Mouse (Mus musculus): ENCODE measurements at regions not wholly inside any gene's neighbourhood (a gene's known extent, or its start where the extent isn't known, plus 50 kb on each side); places are given as distances from the start of the nearest gene placed in this dataset.

- Histone ChIP-seq H3K4me2 (ENCODE audit: low read length) (no peak overlapping the region), H3K27ac (ENCODE audit: low read length) (no peak overlapping the region), H3K9me3 (ENCODE audit: control insufficient read depth, low read length) (no peaks in the 10 kb centered on the region), H3K36me3 (ENCODE audit: control insufficient read depth, insufficient read depth) (no peaks in the 10 kb centered on the region), H3K9ac (replicated peaks; ENCODE audit: low read depth, low read length) (no peak overlapping the region), H3K4me1 (replicated peaks; ENCODE audit: control insufficient read depth, insufficient read depth, low read length) (peaks cover 10% of the 10 kb centered on the region), H3K27me3 (replicated peaks; ENCODE audit: control insufficient read depth, insufficient read depth, low read length) (no peaks in the 10 kb centered on the region), H3K4me3 (replicated peaks; ENCODE audit: low read length) (no peak overlapping the region)
- no peak for ATAC-seq
- 96% methylated on average over 3 of the region's 3 CpGs for WGBS
These were observed 413.8 kb upstream of the Tmpo start for GRCm38 (mm10) chr10:91594891-91595290.

GRCm38 (mm10) chr10:91593378-91593777 lies 412.3 kb upstream of the Tmpo start:
- Histone ChIP-seq H3K36me3 (ENCODE audit: control insufficient read depth, insufficient read depth) (no peaks in the 10 kb centered on the region), H3K4me3 (replicated peaks; ENCODE audit: low read length) (no peak overlapping the region), H3K9me3 (ENCODE audit: control insufficient read depth, low read length) (no peaks in the 10 kb centered on the region), H3K27ac (ENCODE audit: low read length) (no peak overlapping the region), H3K4me2 (ENCODE audit: low read length) (no peak overlapping the region), H3K4me1 (replicated peaks; ENCODE audit: control insufficient read depth, insufficient read depth, low read length) (peaks cover 10% of the 10 kb centered on the region), H3K9ac (replicated peaks; ENCODE audit: low read depth, low read length) (no peak overlapping the region), H3K27me3 (replicated peaks; ENCODE audit: control insufficient read depth, insufficient read depth, low read length) (no peaks in the 10 kb centered on the region)
- 92% methylated on average over 2 of the region's 2 CpGs for WGBS
- ATAC-seq = no peak

GRCm38 (mm10) chr10:91591845-91592244 lies 410.7 kb upstream of the Tmpo start:
- Histone ChIP-seq H3K9me3 (ENCODE audit: control insufficient read depth, low read length) (no peaks in the 10 kb centered on the region), H3K36me3 (ENCODE audit: control insufficient read depth, insufficient read depth) (no peaks in the 10 kb centered on the region), H3K4me2 (ENCODE audit: low read length) (no peak overlapping the region), H3K27me3 (replicated peaks; ENCODE audit: control insufficient read depth, insufficient read depth, low read length) (no peaks in the 10 kb centered on the region), H3K9ac (replicated peaks; ENCODE audit: low read depth, low read length) (no peak overlapping the region), H3K27ac (ENCODE audit: low read length) (no peak overlapping the region), H3K4me1 (replicated peaks; ENCODE audit: control insufficient read depth, insufficient read depth, low read length) (peaks cover 10% of the 10 kb centered on the region), H3K4me3 (replicated peaks; ENCODE audit: low read length) (no peak overlapping the region)
- 46% methylated on average over 10 of the region's 10 CpGs for WGBS
- no peak for ATAC-seq

- H3K27me3 ChIP-seq (replicated peaks; ENCODE audit: control insufficient read depth, insufficient read depth, low read length) = no peaks in the 10 kb centered on the region
- no peak overlapping the region for H3K4me3 ChIP-seq (replicated peaks; ENCODE audit: low read length)
- H3K4me2 ChIP-seq (ENCODE audit: low read length) = no peak overlapping the region
- H3K36me3 ChIP-seq (ENCODE audit: control insufficient read depth, insufficient read depth) = no peaks in the 10 kb centered on the region
- H3K9ac ChIP-seq (replicated peaks; ENCODE audit: low read depth, low read length) = no peak overlapping the region
- H3K9me3 ChIP-seq (ENCODE audit: control insufficient read depth, low read length) = no peaks in the 10 kb centered on the region
- peak; percentile 75 for ATAC-seq
- peaks cover 10% of the 10 kb centered on the region for H3K4me1 ChIP-seq (replicated peaks; ENCODE audit: control insufficient read depth, insufficient read depth, low read length)
- WGBS = 25% methylated on average over 3 of the region's 3 CpGs
- no peak overlapping the region for H3K27ac ChIP-seq (ENCODE audit: low read length)
These were observed 410.3 kb upstream of the Tmpo start for GRCm38 (mm10) chr10:91591398-91591811.

- ATAC-seq = no peak
- Histone ChIP-seq H3K36me3 (ENCODE audit: control insufficient read depth, insufficient read depth) (no peaks in the 10 kb centered on the region), H3K9ac (replicated peaks; ENCODE audit: low read depth, low read length) (no peak overlapping the region), H3K27ac (ENCODE audit: low read length) (no peak overlapping the region), H3K4me1 (replicated peaks; ENCODE audit: control insufficient read depth, insufficient read depth, low read length) (peaks cover 4% of the 10 kb centered on the region; the same call in 1 of the 2 replicates), H3K27me3 (replicated peaks; ENCODE audit: control insufficient read depth, insufficient read depth, low read length) (no peaks in the 10 kb centered on the region), H3K4me2 (ENCODE audit: low read length) (no peak overlapping the region), H3K4me3 (replicated peaks; ENCODE audit: low read length) (no peak overlapping the region), H3K9me3 (ENCODE audit: control insufficient read depth, low read length) (no peaks in the 10 kb centered on the region)
- WGBS = 94% methylated on average over 3 of the region's 3 CpGs
These were observed 402.1 kb upstream of the Tmpo start for GRCm38 (mm10) chr10:91583204-91583603.

- ATAC-seq = no peak
- Histone ChIP-seq H3K9me3 (ENCODE audit: control insufficient read depth, low read length) (no peaks in the 10 kb centered on the region), H3K4me2 (ENCODE audit: low read length) (no peak overlapping the region), H3K9ac (replicated peaks; ENCODE audit: low read depth, low read length) (no peak overlapping the region), H3K4me3 (replicated peaks; ENCODE audit: low read length) (no peak overlapping the region), H3K27me3 (replicated peaks; ENCODE audit: control insufficient read depth, insufficient read depth, low read length) (no peaks in the 10 kb centered on the region), H3K4me1 (replicated peaks; ENCODE audit: control insufficient read depth, insufficient read depth, low read length) (peaks cover 4% of the 10 kb centered on the region; the same call in 1 of the 2 replicates), H3K27ac (ENCODE audit: low read length) (no peak overlapping the region), H3K36me3 (ENCODE audit: control insufficient read depth, insufficient read depth) (no peaks in the 10 kb centered on the region)
- 54% methylated on average over 11 of the region's 11 CpGs for WGBS
These were observed 399.8 kb upstream of the Tmpo start for GRCm38 (mm10) chr10:91580959-91581358.

- no peak for ATAC-seq
- no peaks in the 10 kb centered on the region for H3K27me3 ChIP-seq (replicated peaks; ENCODE audit: control insufficient read depth, insufficient read depth, low read length)
- WGBS = 66% methylated on average over 17 of the region's 17 CpGs
These were observed 394.4 kb upstream of the Tmpo start for GRCm38 (mm10) chr10:91575323-91576064.

GRCm38 (mm10) chr10:91572796-91573195 lies 391.7 kb upstream of the Tmpo start:
- no peak overlapping the region for H3K27ac ChIP-seq (ENCODE audit: low read length)
- no peaks in the 10 kb centered on the region for H3K27me3 ChIP-seq (replicated peaks; ENCODE audit: control insufficient read depth, insufficient read depth, low read length)
- H3K4me3 ChIP-seq (replicated peaks; ENCODE audit: low read length) = no peak overlapping the region
- no peaks in the 10 kb centered on the region for H3K9me3 ChIP-seq (ENCODE audit: control insufficient read depth, low read length)
- H3K4me2 ChIP-seq (ENCODE audit: low read length) = no peak overlapping the region
- no peaks in the 10 kb centered on the region for H3K4me1 ChIP-seq (replicated peaks; ENCODE audit: control insufficient read depth, insufficient read depth, low read length)
- no peak overlapping the region for H3K9ac ChIP-seq (replicated peaks; ENCODE audit: low read depth, low read length)
- ATAC-seq = no peak
- 68% methylated on average over 7 of the region's 7 CpGs for WGBS
- H3K36me3 ChIP-seq (ENCODE audit: control insufficient read depth, insufficient read depth) = no peaks in the 10 kb centered on the region

More at GRCm38 (mm10) chr10:91575323-91576064, 394.4 kb upstream of the Tmpo start:
- Histone ChIP-seq H3K36me3 (ENCODE audit: control insufficient read depth, insufficient read depth) (no peaks in the 10 kb centered on the region), H3K4me1 (replicated peaks; ENCODE audit: control insufficient read depth, insufficient read depth, low read length) (no peaks in the 10 kb centered on the region), H3K9me3 (ENCODE audit: control insufficient read depth, low read length) (no peaks in the 10 kb centered on the region), H3K4me2 (ENCODE audit: low read length) (no peak overlapping the region), H3K9ac (replicated peaks; ENCODE audit: low read depth, low read length) (no peak overlapping the region), H3K27ac (ENCODE audit: low read length) (no peak overlapping the region), H3K4me3 (replicated peaks; ENCODE audit: low read length) (no peak overlapping the region)

GRCm38 (mm10) chr10:91569046-91569445 lies 387.9 kb upstream of the Tmpo start:
- H3K4me3 ChIP-seq (replicated peaks; ENCODE audit: low read length) = no peak overlapping the region
- 90% methylated on average over 6 of the region's 6 CpGs for WGBS
- H3K27me3 ChIP-seq (replicated peaks; ENCODE audit: control insufficient read depth, insufficient read depth, low read length) = no peaks in the 10 kb centered on the region
- no peak for ATAC-seq
- no peak overlapping the region for H3K9ac ChIP-seq (replicated peaks; ENCODE audit: low read depth, low read length)
- no peaks in the 10 kb centered on the region for H3K4me1 ChIP-seq (replicated peaks; ENCODE audit: control insufficient read depth, insufficient read depth, low read length)
- H3K4me2 ChIP-seq (ENCODE audit: low read length) = no peak overlapping the region
- H3K36me3 ChIP-seq (ENCODE audit: control insufficient read depth, insufficient read depth) = no peaks in the 10 kb centered on the region
- H3K27ac ChIP-seq (ENCODE audit: low read length) = no peak overlapping the region
- H3K9me3 ChIP-seq (ENCODE audit: control insufficient read depth, low read length) = no peaks in the 10 kb centered on the region

All from forebrain, embryonic 16.5 days (tissue).